Mouse (Mus musculus) liver, embryonic 13.5 days (tissue): ENCODE data around the gene Thsd4. TPM values are rescaled to one million over a fixed set of nuclear protein-coding genes. Genes with fewer than 3 reads are reported as not detected.

Experiments used
- ATAC-seq: fragments of 200-750 bp; cut with Nextera tagmentation; 2 replicates; pipeline ENCODE4 v1.8.0; 2017; ENCODE audit warnings: low read depth, mild to moderate bottlenecking, moderate number of reproducible peaks, moderate library complexity
- DNase-seq: peaks from one replicate; pipeline ENCODE4 v3.0.0; 2022
- H3K27ac ChIP-seq: fragments of 300-500 bp; sonication (generic); 2 replicates; pipeline ENCODE4 v1.5.1; 2015; ENCODE audit warnings: moderate library complexity, mild to moderate bottlenecking, inconsistent platforms
- H3K27me3 ChIP-seq: fragments of 300-500 bp; sonication (generic); 2 replicates; pipeline ENCODE4 v1.6.1; 2015; ENCODE audit warnings: mild to moderate bottlenecking, inconsistent platforms
- H3K36me3 ChIP-seq: fragments of 300-500 bp; sonication (generic); 2 replicates; pipeline ENCODE4 v1.6.1; 2015; ENCODE audit warnings: mild to moderate bottlenecking, inconsistent platforms
- H3K4me1 ChIP-seq: fragments of 300-500 bp; sonication (generic); replicated peaks from 2 replicates; pipeline ENCODE4 v1.6.1; 2015; ENCODE audit warnings: inconsistent platforms
- H3K4me2 ChIP-seq: fragments of 300-500 bp; sonication (generic); 2 replicates; pipeline ENCODE4 v1.6.1; 2015; ENCODE audit warnings: inconsistent platforms, mild to moderate bottlenecking, moderate library complexity
- H3K4me3 ChIP-seq: fragments of 300-500 bp; sonication (generic); replicated peaks from 2 replicates; pipeline ENCODE4 v1.5.1; 2015; ENCODE audit warnings: mild to moderate bottlenecking, inconsistent platforms
- H3K9ac ChIP-seq: fragments of 300-500 bp; sonication (generic); 2 replicates; pipeline ENCODE4 v1.6.1; 2015; ENCODE audit warnings: mild to moderate bottlenecking, inconsistent platforms
- H3K9me3 ChIP-seq: fragments of 300-500 bp; sonication (generic); replicated peaks from 2 replicates; pipeline ENCODE4 v1.6.1; 2016; ENCODE audit warnings: inconsistent platforms
- WGBS: fragments of 180-500 bp; shearing (Covaris S2); methylation state at CpG from one replicate; pipeline ENCODE4 v1.1.7; 2015; ENCODE audit not compliant: insufficient replicate concordance; 5-methylcytosine and 5-hydroxymethylcytosine counted together
- polyA plus RNA-seq: library from polyadenylated mRNA; unstranded; fragments of >200 nt; fragmentation: Nextera tagmentation; extraction: Ambion mirVana; gene quantifications from 2 replicates; pipeline ENCODE4 v1.2.1, GENCODE M21; 2015

Thsd4 gene
- polyA plus RNA-seq, 1 experiment from 2014 or later = 1.2 TPM

DNA sequence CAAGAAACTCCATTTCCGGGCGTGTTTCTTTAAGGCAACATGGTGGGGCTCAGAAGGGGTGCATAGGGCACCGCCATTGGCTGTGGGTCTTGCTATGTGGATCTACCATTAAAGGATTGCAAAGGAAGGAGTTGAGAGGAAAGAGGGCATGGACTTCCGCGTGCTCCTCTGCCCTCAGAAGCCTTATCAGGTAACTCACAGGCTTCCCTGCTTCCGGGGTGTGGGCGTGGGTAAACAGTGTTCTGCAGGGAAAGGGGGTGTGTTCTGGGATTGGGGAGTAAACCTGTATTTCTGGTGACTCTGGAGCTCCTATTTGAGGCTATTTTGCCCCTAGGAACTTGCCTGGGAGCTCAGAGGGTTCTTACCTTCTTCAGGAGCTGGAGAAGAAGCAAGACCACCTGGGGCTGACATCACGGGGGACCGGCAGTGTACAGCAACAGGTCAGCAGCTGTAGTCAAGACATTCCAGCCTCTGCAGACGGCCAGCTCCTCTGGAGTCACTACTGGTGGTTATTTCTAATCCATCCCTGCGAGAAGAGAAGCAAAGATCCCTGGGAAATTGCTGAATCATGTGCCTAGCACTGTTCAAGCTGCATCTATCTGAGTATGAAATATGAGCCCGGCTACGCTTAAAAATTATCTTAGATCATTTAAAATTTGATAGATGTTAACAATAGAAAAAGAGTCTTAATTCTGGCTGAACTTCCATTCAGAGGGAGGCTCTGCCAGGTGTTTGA is 23.7 kb upstream of the Thsd4 start:
- WGBS = 25% methylated on average over 13 of the region's 13 CpGs
- peak; percentile 85 for ATAC-seq
- Histone ChIP-seq H3K36me3 (no peaks in the 10 kb centered on the region), H3K27ac (peak overlapping the region; percentile 29; the same call in 1 of the 2 replicates), H3K4me1 (peaks cover 16% of the 10 kb centered on the region), H3K4me3 (no peak overlapping the region; the same call in 1 of the 2 replicates), H3K4me2 (peak overlapping the region; percentile 39), H3K9ac (no peak overlapping the region), H3K9me3 (no peaks in the 10 kb centered on the region), H3K27me3 (no peaks in the 10 kb centered on the region)
- peak; percentile 50 for DNase-seq

DNA sequence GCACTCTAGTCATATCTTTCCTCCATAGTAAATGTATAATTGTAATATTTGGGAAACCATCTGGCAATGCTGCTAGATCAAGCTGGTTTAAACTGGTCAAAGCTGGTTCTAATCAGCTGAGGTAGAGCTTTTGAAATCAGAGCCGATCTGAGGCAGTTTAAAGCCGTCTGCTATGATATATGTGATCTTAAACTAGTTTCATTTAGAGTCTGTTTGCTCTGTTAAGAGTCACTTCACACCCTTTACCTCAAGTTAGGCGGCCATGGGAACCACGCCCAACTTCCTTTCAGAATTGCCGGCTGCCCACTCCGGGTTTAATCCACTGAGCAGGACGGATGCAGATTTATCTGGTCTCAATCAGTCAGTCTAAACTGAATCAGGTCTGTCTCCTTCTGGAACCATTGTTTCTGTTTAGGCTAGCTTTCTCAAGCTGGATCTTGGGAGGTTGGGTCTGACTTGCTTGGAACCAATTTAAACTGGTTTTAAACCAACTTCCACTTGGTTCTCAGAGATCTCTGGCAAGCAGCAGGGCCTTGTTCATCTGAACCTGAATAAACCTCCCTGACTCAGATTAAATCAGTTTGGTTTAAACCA is 21.7 kb upstream of the Thsd4 start:
- Histone ChIP-seq H3K4me2 (no peak overlapping the region), H3K4me3 (no peak overlapping the region), H3K4me1 (peaks cover 16% of the 10 kb centered on the region), H3K9me3 (no peaks in the 10 kb centered on the region), H3K27ac (no peak overlapping the region), H3K27me3 (no peaks in the 10 kb centered on the region), H3K9ac (no peak overlapping the region), H3K36me3 (no peaks in the 10 kb centered on the region)
- WGBS = 53% methylated on average over 7 of the region's 7 CpGs
- DNase-seq (no peak), ATAC-seq (no peak)

DNA sequence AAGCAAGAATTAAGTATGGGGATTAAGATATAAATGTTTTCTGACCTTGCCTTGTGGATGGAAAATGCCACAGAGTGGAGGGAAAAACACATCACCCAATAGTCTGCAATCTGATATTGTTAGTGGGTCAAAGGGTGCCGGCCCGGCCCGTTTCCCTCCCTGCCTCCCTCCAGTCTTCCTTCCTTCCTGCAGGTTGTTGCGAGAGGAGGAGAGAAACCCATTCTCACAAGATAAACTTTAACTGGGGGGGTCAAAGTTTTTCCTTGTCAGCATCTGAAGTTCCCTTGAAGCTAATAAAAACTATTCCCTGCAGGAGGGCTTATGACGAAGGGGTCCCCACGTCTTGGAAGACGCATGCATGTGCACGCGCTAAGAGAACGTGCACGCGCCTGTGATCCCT is 8.5 kb upstream of the Thsd4 start:
- Histone ChIP-seq H3K4me1 (no peaks in the 10 kb centered on the region), H3K9ac (no peak overlapping the region), H3K27me3 (no peaks in the 10 kb centered on the region), H3K36me3 (no peaks in the 10 kb centered on the region), H3K4me2 (no peak overlapping the region), H3K27ac (no peak overlapping the region), H3K9me3 (no peaks in the 10 kb centered on the region), H3K4me3 (no peak overlapping the region)
- no peak for ATAC-seq
- WGBS = 76% methylated on average over 12 of the region's 12 CpGs
- no peak for DNase-seq

DNA sequence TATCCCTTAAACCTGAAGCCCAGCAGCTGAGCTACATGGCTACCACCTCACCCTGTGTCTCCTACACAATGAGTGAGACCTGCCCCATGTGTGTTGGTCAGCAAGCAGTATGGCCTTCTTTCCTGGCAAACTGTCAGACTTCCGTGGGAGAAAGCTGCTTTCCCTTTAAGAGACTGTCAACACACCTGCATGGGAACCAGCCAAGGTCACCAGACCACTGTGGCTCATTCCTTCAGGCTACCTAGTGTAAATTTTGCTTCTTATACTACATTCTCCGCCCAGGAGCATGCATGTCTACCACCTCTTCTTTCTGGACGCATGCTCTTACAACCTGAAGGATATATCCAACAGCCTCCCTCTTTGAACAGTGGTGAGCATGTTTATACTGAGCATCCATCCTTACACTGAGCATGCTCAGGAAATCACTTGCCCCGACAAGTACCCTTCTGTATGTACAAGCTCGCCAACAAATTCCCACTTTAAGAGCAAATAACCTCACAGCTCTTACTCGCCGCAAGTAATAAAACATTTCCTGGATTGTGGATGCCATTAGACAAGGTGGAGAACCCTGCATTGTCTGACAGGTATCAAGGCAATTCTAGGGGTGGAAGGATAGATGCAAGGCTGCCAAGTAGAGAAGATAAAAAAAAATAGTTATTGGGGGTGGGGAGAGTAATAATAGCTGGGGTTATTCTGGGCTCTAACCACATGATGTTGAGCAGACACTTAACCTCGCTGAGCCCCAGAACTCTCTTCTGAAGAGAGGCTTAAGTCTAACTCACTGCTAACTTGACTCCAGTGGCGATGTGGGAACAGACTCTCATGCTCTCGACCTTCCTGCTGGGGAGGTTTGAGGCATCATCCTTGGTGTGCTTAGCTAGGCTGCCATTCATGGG is 7.8 kb upstream of the Thsd4 start:
- no peak overlapping the region for H3K4me3 ChIP-seq
- WGBS = 59% methylated on average over 10 of the region's 10 CpGs
- no peaks in the 10 kb centered on the region for H3K27me3 ChIP-seq
- DNase-seq = no peak
- H3K36me3 ChIP-seq = no peaks in the 10 kb centered on the region
- no peaks in the 10 kb centered on the region for H3K4me1 ChIP-seq
- no peaks in the 10 kb centered on the region for H3K9me3 ChIP-seq
- no peak overlapping the region for H3K9ac ChIP-seq
- no peak overlapping the region for H3K27ac ChIP-seq
- no peak overlapping the region for H3K4me2 ChIP-seq
- no peak for ATAC-seq

DNA sequence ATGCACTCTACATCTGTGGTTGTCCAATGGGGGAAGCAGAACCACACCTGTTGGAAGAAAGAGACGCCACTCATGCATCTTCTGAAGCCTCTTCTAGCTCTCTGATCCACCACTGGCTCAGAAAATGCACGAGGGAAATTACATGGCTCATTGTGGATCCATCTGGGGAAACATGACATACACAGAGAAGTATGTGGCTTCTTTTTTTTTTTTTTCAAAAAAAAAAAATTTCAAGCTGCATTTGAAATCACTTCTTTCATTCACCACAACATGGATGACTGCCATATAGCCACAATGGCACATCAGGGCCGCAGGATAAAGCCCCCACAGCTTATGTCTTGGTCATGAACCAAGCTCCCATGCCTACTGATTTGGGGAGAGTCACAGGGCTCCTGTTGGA is 6.4 kb upstream of the Thsd4 start:
- Histone ChIP-seq H3K9me3 (no peaks in the 10 kb centered on the region), H3K4me2 (no peak overlapping the region), H3K4me1 (no peaks in the 10 kb centered on the region), H3K9ac (no peak overlapping the region), H3K4me3 (no peak overlapping the region), H3K27me3 (no peaks in the 10 kb centered on the region), H3K27ac (no peak overlapping the region), H3K36me3 (no peaks in the 10 kb centered on the region)
- ATAC-seq (no peak), DNase-seq (no peak)
- WGBS = 45% methylated on average over 3 of the region's 3 CpGs

DNA sequence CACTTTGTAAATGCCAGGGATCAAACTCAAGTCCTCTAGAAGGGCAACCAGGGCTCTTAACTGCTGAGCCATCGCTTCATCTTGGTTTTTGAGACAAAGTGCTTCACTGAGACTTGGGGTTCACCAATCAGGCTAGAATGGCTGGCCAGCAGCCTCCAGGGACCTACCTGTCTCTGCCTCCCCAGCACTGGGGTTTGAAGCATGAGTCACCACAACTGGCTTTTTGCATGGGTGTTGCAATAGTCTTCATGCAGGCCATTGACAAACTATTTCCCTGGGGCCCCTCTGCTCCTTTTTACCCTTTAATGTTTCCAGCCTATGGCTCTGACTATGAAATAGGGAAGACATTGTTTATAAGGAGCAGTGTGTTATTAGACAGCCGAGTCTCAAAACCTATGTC is 6.0 kb upstream of the Thsd4 start:
- ATAC-seq = no peak
- 0 out of 2 replicates have a peak, but pooled peaks cover under 1% of the 10 kb centered on the region for H3K27me3 ChIP-seq
- H3K4me1 ChIP-seq = no peaks in the 10 kb centered on the region
- H3K4me2 ChIP-seq = no peak overlapping the region
- H3K27ac ChIP-seq = no peak overlapping the region
- no peak overlapping the region for H3K9ac ChIP-seq
- 54% methylated on average over 2 of the region's 2 CpGs for WGBS
- DNase-seq = no peak
- no peak overlapping the region for H3K4me3 ChIP-seq
- no peaks in the 10 kb centered on the region for H3K36me3 ChIP-seq
- no peaks in the 10 kb centered on the region for H3K9me3 ChIP-seq

DNA sequence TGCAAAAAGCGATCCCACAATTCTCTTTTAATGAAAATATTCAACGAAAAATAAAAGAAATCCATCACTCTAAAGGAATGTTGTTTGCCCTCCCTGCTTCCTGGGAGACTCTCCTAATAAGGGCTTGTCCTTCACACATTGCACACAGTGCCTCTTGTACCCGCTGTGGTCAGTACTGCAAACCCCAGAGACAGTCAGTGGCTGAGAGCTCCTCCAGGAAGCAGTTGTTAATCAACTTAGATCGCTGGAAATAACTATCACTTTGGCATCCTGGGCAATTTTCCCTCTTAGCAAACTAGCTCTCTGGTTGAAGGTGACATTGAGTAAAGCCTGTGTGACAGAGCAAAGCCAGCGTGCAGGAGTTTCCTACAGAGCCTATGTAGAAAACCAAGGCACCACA is 5.2 kb upstream of the Thsd4 start:
- no peak overlapping the region for H3K4me3 ChIP-seq
- no peak overlapping the region for H3K27ac ChIP-seq
- H3K27me3 ChIP-seq = peaks cover 8% of the 10 kb centered on the region
- H3K36me3 ChIP-seq = no peaks in the 10 kb centered on the region
- no peaks in the 10 kb centered on the region for H3K9me3 ChIP-seq
- H3K4me1 ChIP-seq = no peaks in the 10 kb centered on the region
- no peak overlapping the region for H3K4me2 ChIP-seq
- no peak overlapping the region for H3K9ac ChIP-seq
- ATAC-seq (no peak), DNase-seq (no peak)
- 48% methylated on average over 5 of the region's 5 CpGs for WGBS

DNA sequence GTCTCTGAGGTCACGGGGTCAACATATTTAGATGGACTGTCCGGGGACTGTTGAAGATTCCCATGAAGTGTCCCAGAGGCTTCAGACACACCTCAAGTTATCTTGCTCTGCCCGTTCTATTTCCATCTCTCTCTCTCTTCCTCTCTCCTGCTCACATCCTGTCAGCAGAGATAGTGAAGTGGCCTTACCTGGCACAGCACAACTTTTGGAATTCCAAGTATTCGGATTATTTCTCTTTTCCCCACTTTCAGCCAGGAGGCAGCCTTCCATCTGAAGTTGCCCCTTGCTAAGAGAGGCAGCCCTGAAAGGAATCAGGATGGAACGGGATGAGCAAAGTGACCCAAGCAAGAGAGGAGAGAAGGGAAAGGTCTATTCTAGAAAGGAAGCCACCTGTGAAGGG is 4.3 kb upstream of the Thsd4 start:
- Histone ChIP-seq H3K9me3 (no peaks in the 10 kb centered on the region), H3K9ac (no peak overlapping the region), H3K27me3 (peaks cover 17% of the 10 kb centered on the region), H3K4me1 (peaks cover 5% of the 10 kb centered on the region; the same call in 1 of the 2 replicates), H3K27ac (no peak overlapping the region), H3K36me3 (no peaks in the 10 kb centered on the region), H3K4me2 (no peak overlapping the region), H3K4me3 (no peak overlapping the region)
- WGBS = 51% methylated on average over 5 of the region's 5 CpGs
- DNase-seq (no peak), ATAC-seq (no peak)

DNA sequence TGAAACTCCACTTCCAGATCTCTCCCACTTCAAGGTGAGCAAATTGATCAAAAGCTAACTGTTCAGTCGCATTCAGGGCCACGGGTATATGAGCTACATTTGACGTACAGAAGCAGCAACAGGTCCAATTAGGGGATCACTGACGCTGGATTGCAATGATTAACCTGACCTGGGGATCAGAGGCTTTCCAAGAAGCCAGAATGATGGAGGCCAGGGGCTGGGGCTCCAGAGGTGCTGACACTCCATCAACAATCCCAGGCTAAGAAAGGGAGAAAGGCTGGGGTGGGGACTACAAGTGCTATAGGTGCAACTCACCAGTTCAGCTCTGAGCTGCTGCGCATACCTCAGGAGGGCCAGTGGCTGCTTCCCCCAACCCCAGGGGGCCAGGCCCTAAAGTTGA is 703 bp downstream of the Thsd4 start:
- Histone ChIP-seq H3K27ac (no peak overlapping the region), H3K4me3 (peak overlapping the region; percentile 59), H3K4me1 (peaks cover 10% of the 10 kb centered on the region; the same call in 1 of the 2 replicates), H3K9ac (no peak overlapping the region), H3K4me2 (peak overlapping the region; percentile 68), H3K27me3 (peaks cover 32% of the 10 kb centered on the region), H3K36me3 (no peaks in the 10 kb centered on the region), H3K9me3 (no peaks in the 10 kb centered on the region)
- 42% methylated on average over 5 of the region's 5 CpGs for WGBS
- DNase-seq (no peak), ATAC-seq (no peak)

DNA sequence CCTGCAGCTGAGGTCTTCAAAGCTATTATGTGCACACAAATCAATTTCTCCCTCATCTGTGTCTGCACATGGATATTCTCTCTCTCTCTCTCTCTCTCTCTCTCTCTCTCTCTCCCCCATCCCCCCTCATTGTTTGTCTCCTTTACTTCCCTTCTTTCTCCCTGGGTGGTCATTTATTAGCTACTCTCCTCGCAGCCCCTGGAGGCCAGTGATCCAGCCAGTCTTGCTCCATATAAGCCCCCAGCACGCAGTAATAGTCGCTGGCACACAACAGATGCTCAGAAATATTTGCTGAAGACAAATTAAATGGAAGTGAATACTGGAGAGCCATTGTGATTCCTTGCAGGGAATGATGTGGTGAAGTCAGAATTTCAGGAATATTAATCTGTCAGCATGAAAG is 2.2 kb downstream of the Thsd4 start:
- Histone ChIP-seq H3K36me3 (no peaks in the 10 kb centered on the region), H3K9me3 (no peaks in the 10 kb centered on the region), H3K27me3 (peaks cover 32% of the 10 kb centered on the region), H3K4me1 (peaks cover 10% of the 10 kb centered on the region; the same call in 1 of the 2 replicates), H3K4me2 (no peak overlapping the region), H3K4me3 (no peak overlapping the region), H3K27ac (no peak overlapping the region), H3K9ac (no peak overlapping the region)
- WGBS = 47% methylated on average over 3 of the region's 3 CpGs
- no peak for ATAC-seq
- DNase-seq = no peak

DNA sequence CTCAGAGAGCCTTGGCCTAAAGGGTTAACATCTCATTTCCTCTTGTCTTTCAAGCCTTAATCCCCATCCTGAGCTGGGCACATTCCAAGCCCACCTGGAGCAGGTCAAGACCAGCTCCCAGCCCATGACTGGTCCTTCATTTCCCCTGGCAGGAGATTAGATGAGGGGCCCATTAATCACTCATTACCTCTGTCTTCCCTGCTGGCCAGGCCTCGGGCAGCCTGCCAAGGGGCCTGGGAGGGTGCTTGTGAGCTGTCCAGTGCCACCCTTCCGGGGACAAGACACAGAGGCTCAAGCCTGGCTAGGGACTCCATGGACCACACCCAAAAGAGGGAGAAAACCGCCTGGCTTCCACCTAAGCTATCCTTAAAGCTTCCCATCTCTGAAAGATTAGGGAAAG is 3.6 kb downstream of the Thsd4 start:
- Histone ChIP-seq H3K27me3 (peaks cover 32% of the 10 kb centered on the region), H3K4me1 (peaks cover 10% of the 10 kb centered on the region; the same call in 1 of the 2 replicates), H3K9ac (no peak overlapping the region), H3K4me2 (no peak overlapping the region), H3K27ac (no peak overlapping the region), H3K9me3 (no peaks in the 10 kb centered on the region), H3K36me3 (no peaks in the 10 kb centered on the region), H3K4me3 (no peak overlapping the region)
- no peak for ATAC-seq
- 34% methylated on average over 3 of the region's 3 CpGs for WGBS
- DNase-seq = no peak
